Mouse (Mus musculus): ENCODE measurements around the gene Npr2. TPM values are rescaled to one million over a fixed set of nuclear protein-coding genes. Genes with fewer than 3 reads are reported as not detected.

Gene Npr2
- total RNA-seq, 2 experiments from 2014 or later = 35.1 to 35.8 TPM

DNA sequence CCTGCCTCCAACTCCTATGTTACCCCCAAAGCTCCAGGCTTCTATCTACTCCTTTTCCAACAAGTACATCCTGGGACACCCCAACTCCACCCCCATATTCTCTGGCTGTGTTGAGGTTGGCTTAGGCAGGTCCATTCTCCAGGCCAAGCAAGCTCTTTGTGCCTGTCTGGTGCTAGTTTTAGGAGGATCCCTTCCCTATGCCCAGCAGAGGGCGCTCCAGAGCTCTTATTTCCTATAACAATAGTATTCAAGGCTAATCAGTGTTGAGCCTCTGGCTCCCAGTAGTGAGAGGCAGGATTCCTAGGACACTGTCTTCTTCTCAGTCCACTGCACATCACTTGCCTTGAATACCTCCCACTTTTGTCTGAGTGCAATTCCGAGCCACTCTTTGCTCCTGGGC, 40.3 kb downstream of the Npr2 start:
- peak; percentile 94 for DNase-seq

DNA sequence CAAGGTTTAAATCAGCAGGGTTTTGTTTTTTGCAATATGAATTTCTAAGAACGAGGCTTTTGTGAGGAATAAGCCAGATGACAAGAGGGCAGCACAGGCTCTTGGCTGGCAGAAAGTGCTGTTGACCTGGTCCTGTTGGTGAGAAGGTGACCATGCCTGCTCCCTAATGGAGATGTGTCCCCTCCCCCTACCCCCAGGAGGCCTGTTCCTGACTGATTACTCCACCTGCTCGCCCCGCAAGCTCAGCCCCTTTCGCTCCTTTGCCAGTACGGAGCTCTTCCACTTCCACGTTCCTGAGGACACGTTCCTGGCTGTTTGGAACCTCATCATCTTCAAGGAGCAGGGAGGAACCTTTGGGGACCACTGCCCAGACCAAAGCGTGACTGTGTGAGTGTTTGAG, 42.0 kb downstream of the Npr2 start:
- DNase-seq = no peak

DNA sequence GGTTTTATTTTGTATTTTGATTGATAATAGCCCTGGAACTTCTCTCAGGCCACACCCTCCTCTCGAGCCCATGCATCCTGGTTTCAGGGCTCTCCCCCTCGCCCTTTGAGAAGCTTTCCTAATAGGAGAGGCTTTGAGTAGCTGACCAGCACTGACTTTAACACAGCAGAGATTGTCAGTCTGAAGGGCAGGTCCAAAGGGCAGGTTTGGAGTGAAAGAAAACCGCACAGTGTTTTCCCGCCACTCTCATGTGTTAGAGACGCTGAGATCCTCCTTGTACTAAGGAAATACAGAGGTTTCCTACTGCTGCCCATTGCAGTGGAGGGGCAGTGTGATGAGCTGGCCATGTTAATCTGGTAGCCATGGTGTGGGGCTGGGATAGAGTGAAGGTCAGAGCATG, 43.2 kb downstream of the Npr2 start:
- no peak for DNase-seq

DNA sequence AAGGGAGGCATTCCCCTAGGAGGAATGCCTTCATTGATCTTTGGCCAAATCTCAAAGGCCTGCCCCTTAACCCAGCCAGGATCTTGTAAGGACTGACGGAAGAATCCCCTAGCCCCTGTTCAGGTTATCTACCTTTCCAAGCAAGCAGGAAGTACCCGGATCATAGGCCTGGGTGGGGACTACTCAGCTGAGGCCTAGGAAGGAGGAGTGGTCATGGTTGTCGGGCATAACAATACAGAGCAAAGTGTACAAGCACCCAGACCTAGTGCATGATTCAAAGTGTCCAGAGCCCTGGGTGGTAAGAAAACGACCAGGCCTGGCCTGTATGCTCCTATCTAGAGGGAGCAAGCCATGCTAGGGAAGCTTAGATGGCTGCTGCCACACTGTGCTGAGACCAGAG, 43.9 kb downstream of the Npr2 start:
- DNase-seq = no peak

DNA sequence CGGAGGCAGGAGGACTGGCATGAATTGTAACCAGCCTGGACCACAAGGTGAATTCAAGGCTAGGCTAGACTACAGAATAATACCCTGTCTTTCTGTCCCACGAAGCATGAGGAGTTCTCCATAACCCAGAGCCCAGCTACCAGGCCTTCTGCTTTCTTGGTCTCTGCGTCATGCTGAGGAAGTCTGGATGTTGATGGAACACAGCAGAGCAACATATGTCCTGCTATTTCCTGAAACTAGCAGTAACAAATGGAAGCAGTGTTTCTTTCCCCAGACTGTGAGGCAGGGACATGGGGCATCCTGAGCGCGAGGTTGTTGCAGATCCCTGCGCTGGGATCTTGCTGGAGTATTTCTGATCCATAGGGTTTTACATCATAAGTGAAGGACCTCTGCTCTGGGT, 46.8 kb downstream of the Npr2 start:
- no peak for DNase-seq

DNA sequence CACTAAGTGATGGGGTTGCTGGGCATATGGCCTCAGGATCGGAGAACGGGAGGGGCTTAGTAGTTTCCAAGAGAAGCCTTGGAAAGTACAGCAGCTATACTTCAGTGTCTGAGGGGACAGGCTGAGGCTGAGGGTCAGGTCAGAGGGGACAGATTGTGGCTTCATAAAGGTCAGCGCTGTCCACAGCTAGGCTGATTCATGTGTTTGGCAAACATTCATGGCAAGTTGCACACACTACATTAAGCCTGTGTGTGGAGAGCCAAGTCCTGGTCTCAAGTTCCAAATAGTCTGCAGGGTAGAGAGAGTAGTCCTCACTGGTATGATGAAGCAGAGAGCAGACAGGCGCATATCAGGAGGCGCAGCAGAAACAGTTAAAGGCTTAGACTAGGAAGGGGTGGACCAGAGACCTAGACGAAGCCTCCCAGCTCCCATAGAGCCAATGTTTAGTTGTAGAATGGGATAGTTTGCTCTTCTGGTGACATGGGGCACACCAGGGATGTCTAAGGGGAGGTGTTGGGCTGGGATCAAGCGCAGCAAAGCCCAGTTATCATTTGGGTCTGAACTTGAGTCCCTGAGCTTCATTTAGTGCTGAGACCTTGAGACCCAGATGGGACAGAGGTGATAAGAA, 47.8 kb downstream of the Npr2 start:
- no peak for DNase-seq

DNA sequence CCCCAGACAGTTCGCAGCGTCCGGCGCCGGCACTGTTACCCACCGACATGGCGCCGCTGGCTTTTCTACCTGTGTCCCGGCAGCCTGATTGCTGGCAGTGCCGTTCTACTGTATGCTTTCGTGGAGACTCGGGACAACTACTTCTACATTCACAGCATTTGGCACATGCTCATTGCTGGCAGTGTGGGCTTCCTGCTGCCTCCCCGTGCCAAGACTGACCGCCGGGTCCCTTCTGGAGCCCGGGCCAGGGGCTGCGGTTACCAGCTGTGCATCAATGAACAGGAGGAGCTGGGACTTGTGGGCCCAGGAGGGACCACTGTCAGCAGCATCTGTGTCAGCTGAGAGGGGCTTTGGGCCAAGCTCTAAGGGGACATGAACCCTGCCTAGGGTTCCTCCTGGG, 58.3 kb downstream of the Npr2 start:
- DNase-seq = no peak

DNA sequence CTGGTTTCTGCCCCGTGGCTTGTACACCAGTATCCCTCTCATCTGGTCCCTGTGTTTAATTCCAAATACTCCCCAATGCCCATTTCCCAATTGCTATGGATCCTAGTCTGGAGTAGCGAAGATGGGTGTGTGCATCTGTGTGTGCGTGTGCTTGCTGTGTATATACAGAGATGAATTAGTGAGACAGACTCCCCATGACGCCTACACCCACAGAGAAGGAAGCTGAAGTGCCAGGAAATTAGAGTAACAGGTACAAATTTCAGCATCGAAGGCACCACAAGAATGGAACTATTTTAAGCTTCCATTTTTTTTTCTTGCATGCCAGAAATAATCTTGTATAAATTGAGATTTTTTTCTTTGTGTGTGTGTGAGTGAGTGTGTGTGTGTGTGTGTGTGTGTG, 59.3 kb downstream of the Npr2 start:
- DNase-seq = no peak

DNA sequence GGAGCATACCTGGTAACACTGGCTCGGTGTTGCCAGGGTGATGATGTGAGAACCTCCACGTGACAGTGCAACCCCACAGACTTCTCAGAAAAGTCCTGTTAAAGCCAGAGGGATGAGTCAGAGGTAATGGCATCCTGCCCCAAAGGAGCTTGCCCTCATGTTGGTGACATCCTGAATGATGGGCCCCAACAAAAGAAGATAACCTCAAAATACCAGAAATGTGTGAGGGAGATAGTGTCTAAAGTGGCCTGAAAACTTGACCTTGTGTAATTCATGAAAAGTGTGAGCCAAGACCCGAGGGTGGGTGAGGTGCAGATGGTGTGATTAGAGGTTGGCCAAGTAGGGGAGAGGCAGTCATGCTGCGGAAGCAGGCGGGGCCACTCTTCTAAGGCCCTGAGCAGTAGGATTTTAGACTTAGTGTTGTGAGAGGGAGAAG, 62.1 kb downstream of the Npr2 start:
- peak; percentile 46 for DNase-seq

DNA sequence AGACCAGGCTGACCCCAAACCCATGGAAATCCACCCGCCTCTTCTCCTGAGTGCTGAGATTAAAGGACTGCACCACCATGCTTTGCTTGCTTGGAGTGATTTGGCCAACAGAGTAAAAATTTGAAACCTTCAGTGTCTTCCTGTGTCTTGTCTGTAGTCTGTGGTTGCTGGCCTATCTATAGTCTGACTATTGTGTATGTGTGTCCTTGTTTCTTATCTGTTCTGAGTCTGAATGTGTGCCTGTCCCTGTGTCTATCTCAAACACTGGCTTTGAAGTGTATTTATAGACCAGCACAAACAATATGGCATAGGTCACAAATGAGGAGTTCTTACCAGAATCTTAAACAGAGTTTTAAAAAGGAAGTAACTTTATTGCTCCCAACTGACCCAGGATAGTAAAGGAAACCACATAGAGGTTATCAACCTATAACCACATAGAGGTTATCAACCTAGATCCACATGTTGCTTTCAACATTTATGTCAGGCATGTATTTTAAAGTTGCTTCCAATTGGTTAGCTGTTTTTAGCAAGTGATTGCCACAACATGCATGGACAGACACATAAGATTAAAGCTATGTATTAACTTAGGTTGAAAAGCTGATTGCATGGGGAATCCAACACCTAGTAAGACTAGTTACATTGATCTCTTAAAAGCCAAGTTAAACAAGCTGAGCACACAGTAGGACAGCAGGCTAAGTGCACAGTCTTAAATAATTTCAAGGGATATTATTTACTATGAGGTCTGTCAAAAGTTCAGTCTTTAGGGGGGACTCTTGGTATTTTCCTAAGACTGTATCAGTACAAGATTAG, 62.9 kb downstream of the Npr2 start:
- no peak for DNase-seq

DNA sequence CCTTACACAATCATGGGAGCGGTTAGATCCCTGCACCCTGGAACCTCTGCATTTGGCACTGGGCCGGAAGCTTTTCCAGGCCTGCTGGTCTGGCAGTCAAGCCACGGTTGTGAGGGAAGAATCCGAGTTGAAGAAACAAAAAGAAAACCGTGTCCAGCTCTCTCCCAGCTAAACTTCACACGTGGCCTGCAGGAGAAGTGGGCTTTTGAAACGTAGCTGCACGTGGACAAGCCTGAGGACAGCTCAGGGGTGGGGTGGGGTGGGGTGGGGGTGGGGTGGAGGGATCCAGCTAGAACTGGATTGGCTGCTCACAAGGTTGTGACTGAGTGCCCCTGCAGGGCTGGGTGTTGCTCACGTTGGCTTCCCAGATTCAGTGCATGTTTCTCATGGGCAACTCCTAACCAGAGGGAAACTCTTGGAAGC, 63.5 kb downstream of the Npr2 start:
- DNase-seq = peak; percentile 56

DNA sequence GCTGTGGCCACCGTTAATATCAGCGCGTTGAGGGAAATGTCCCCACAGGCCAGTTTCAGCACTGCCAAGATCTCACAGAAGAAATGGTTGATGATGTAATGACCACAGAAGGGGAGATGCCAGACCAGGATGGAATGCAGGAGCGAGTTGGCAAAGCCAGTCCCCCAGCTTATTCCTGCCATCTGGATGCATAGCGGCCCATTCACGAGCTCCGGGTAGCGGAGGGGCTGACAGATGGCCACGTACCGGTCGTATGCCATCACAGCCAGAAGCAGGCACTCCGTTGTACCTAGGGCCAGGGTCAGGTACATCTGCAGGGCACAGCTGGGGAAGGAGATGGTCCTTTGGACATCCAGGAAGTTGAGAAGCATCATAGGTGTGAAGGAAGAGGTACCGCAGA, 64.8 kb downstream of the Npr2 start:
- DNase-seq = no peak

DNA sequence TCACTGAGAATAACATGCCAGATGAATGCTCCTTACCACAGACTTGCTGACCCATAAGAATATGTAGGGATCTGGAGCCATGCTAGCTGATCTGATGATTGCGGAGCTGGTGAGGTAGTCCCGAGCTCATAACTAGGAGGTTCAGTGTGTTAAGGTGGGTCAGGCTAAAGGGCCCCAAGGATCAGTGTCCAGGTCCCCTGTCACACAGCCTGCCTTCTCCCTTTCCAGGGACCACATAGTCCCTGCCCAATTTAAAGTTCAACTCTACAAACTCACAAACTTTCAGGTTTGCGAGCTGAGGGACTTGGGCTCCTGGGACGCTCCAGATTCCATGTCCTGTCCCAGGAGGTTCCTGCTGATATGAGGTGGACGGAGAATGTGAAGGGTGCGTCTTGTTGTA, 69.0 kb downstream of the Npr2 start, which contains the start of gene Olfr70:
Gene Olfr70, minus strand, starts transcription at position 101 of the 400 bp plus-strand sequence.
- DNase-seq = no peak

Small RNAs within 50 kb of the gene (microRNA-seq; reads per million reads assigned to microRNA genes)
- gene Gm25262 = 0.35 to 0.82 reads per million in 2 experiments

Other genes starting within 250 kb of the Npr2 start
- 10 to 100 TPM; 39.5 to 41.2 TPM for gene Rusc2, start 250.0 kb upstream of the Npr2 start, total RNA-seq (2021)
- not detected for gene Fam166b, start 202.8 kb upstream of the Npr2 start, total RNA-seq (2021)
- 10 to 100 TPM; 41.2 to 45.4 TPM for gene Tesk1, start 190.0 kb upstream of the Npr2 start, total RNA-seq (2021)
- under 1 TPM; 0.56 to 0.69 TPM for gene Cd72, start 177.3 kb upstream of the Npr2 start, total RNA-seq (2021)
- gene Sit1, start 148.2 kb upstream of the Npr2 start, total RNA-seq (2021) = not detected
- gene Ccdc107, start 139.0 kb upstream of the Npr2 start, total RNA-seq (2021) = 10 to 100 TPM; 33.3 to 36.9 TPM
- gene Arhgef39, start 132.2 kb upstream of the Npr2 start, total RNA-seq (2021) = 10 to 100 TPM; 14.0 to 15.7 TPM
- gene Car9, start 125.0 kb upstream of the Npr2 start, total RNA-seq (2021) = under 1 TPM; 0.74 to 0.97 TPM
- gene Tpm2, start 108.2 kb upstream of the Npr2 start, total RNA-seq (2021) = 100 to 1,000 TPM; 104 to 136 TPM
- gene Creb3, start 69.6 kb upstream of the Npr2 start, total RNA-seq (2021) = 10 to 100 TPM; 53.2 to 53.4 TPM
- 100 to 1,000 TPM; 184 to 187 TPM for gene Tln1, start 69.2 kb upstream of the Npr2 start, total RNA-seq (2021)
- gene Rgp1, start 53.2 kb upstream of the Npr2 start, total RNA-seq (2021) = 10 to 100 TPM; 38.6 to 39.1 TPM
- gene Gba2, start 53.1 kb upstream of the Npr2 start, total RNA-seq (2021) = 10 to 100 TPM; 17.7 to 17.8 TPM
- gene Msmp, start 47.4 kb upstream of the Npr2 start, total RNA-seq (2021) = under 1 TPM in 1 of 2 experiments, not detected in 1; 0.52 TPM
- gene Spag8, start 21.7 kb downstream of the Npr2 start, total RNA-seq (2021) = under 1 TPM in 1 of 2 experiments, not detected in 1; 0.32 TPM
- 10 to 100 TPM; 92.2 to 98.4 TPM for gene Hint2, start 24.5 kb downstream of the Npr2 start, total RNA-seq (2021)
- 10 to 100 TPM; 15.4 to 17.9 TPM for gene Tmem8b, start 37.0 kb downstream of the Npr2 start, total RNA-seq (2021)
- gene Fam221b, start 37.2 kb downstream of the Npr2 start, total RNA-seq (2021) = under 1 TPM in 1 of 2 experiments, not detected in 1; 0.23 TPM
- not detected for gene Olfr70, start 68.9 kb downstream of the Npr2 start, total RNA-seq (2021)
- gene Olfr71, start 78.3 kb downstream of the Npr2 start, total RNA-seq (2021) = not detected
- gene Hrct1, start 95.3 kb downstream of the Npr2 start, total RNA-seq (2021) = 1 to 10 TPM; 3.2 to 3.4 TPM
- 1 to 10 TPM; 2.0 to 2.3 TPM for gene Spaar, start 98.1 kb downstream of the Npr2 start, total RNA-seq (2021)
- not detected for gene Olfr159, start 139.1 kb downstream of the Npr2 start, total RNA-seq (2021)
- not detected for gene Olfr156, start 192.0 kb downstream of the Npr2 start, total RNA-seq (2021)
- gene Olfr157, start 208.3 kb downstream of the Npr2 start, total RNA-seq (2021) = not detected
- gene Olfr155, start 219.6 kb downstream of the Npr2 start, total RNA-seq (2021) = not detected
- 10 to 100 TPM; 11.7 to 11.9 TPM for gene Reck, start 243.6 kb downstream of the Npr2 start, total RNA-seq (2021)

Data from heart, postnatal 4 days (tissue).